Mouse (Mus musculus) urinary bladder, adult 18-20 months (tissue): ENCODE data around the gene Olfr934.

Experiments used
- DNase-seq, 2 experiments: peaks; one replicate each; pipeline ENCODE4 v3.0.0; 2022; ENCODE audit warnings: low spot score in 2 of 2, mixed read lengths in 2 of 2

Gene Olfr934

DNA sequence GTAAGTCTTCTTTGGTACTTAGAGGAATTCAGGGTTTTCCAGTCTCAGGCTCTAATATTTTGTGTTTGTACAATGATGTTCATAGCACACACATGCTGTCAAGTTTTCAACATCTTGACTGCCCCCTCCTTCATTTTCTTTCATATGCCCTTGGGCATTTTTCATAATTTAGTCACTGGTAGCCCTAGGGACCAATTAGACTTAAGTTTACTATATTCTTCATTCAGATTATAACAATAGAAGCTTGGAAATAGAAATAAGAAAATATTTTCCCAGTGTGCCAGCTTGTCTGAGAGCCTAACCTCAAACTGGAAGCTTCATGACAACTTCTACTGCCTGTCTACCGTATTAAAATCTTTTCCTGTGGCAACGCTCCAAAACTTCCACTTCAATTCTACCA lies at the start of gene Olfr934:
Gene Olfr934, minus strand, starts transcription at position 101 of the 400 bp plus-strand sequence.
- DNase-seq = no peak

GRCm38 (mm10) chr9:39023277-39023676 lies 35.2 kb upstream of the Olfr934 start, which contains the start of gene Olfr146:
Olfr146 (minus strand) TSS chr9:39023377.
- DNase-seq = no peak

DNA sequence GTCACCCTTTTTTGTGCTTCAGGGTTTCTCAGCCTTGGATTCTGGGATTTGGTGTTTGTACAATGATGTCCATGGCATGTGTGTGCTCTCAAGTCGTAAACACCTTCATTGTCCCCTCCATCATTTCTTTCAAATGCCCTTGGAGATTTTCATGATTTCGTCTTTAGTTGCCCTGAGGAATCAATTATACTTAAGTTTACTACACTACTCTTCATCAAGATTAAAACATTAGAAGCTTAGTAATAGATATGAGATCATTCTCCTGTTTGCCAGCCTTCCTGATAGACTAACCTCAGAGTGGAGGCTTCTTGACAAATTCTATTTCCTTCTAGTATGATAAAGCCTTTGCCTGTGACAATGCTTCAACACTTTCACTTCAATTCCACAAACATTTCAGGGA lies 11.5 kb upstream of the Olfr934 start, which contains the start of gene Olfr935:
Gene Olfr935, minus strand, starts transcription at position 101 of the 400 bp plus-strand sequence.
- DNase-seq = no peak

- DNase-seq = no peak
Observed at GRCm38 (mm10) chr9:38972013-38972412, 16.1 kb downstream of the Olfr934 start, which contains the start of gene Olfr933. Olfr933 (plus strand) TSS chr9:38972313.

DNA sequence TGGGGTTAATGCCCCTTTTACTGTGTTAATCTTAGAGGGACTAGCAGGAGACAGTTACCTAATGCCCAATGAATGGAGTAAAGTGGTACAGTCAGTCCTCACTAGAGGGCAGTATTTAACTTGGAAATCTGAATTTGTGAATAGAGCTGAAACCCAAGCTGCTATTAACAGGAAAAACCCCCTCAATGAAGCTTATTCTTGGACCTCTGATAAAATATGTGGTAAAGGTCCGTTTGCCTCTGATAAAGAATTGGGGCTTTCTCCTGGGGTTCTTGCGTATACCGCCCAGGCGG lies 34.0 kb downstream of the Olfr934 start:
- no peak for DNase-seq

DNA sequence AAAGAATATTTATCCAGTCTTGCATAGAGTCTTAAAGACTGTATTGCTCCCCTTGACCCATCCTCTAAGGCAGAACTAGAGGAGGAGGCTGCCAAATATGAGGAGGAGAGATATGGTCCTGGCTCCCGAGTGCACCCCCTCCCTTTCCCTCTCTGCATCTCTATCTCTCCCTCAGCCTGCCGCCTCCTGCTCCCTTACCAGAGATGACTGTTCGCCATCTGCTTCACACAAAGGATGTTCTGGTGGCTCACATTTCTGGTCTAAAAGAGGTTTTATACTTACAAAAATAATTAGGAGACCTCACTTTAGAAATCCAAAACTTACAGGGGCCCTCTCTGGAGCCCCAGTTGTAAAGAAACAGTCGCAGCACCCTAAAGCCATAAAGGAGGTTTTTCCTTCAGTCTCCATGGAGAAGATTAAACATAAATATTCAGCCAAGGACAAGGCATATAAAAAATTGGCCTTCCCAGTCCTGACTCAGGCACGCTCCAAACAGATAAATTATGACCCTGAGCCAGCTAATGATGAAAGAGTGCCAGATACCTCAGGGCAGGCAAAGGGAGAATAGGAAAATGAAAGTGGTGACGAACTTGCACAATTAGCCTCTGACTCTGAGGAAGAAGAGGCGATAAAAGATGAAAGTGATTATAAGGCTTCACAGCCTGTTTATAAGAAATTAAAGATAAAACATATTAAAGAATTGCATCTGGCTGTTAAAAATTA lies 34.6 kb downstream of the Olfr934 start:
- no peak for DNase-seq
